Mouse (Mus musculus) adrenal gland, adult 18-20 months (tissue): ENCODE data around the gene Zfp747. TPM values are rescaled to one million over a fixed set of nuclear protein-coding genes. Genes with fewer than 3 reads are reported as not detected.
"Not testable (repeated sequence)": the region's sequence is repeated elsewhere in the genome, so short reads cannot be mapped to it uniquely, and the experiment has no call there.

Source experiments
- DNase-seq, 2 experiments: peaks; one replicate each; pipeline ENCODE4 v3.0.0; 2021 to 2022; ENCODE audit warnings: low spot score in 2 of 2
- long read RNA-seq, 2 experiments: library from polyadenylated mRNA; stranded (forward); transcript quantifications; one replicate each; pipeline ENCODE4 v2.0.0; 2021
- total RNA-seq, 2 experiments: library from RNA; stranded (reverse); gene quantifications; 1 replicate in 1 of 2; 2 replicates in 1 of 2; pipeline ENCODE4 v1.2.3; 2021

Gene Zfp747
- 10 to 100 TPM; 10.4 to 13.0 TPM for total RNA-seq
- long read RNA-seq, experiment 1, transcript Zfp747-201 (3 exons, 2,684 nt): major isoform, 5 of 5 reads
- long read RNA-seq, experiment 1, partial matches to known transcripts: 0 of 5 reads
- long read RNA-seq, experiment 1, other reads (novel, unspliced or antisense): 0 of 5 reads
- long read RNA-seq, experiment 2, transcript Zfp747-201 (3 exons, 2,684 nt): major isoform, 12 of 14 reads
- long read RNA-seq, experiment 2, partial matches to known transcripts: 0 of 14 reads
- long read RNA-seq, experiment 2, other reads (novel, unspliced or antisense): 2 of 14 reads

DNA sequence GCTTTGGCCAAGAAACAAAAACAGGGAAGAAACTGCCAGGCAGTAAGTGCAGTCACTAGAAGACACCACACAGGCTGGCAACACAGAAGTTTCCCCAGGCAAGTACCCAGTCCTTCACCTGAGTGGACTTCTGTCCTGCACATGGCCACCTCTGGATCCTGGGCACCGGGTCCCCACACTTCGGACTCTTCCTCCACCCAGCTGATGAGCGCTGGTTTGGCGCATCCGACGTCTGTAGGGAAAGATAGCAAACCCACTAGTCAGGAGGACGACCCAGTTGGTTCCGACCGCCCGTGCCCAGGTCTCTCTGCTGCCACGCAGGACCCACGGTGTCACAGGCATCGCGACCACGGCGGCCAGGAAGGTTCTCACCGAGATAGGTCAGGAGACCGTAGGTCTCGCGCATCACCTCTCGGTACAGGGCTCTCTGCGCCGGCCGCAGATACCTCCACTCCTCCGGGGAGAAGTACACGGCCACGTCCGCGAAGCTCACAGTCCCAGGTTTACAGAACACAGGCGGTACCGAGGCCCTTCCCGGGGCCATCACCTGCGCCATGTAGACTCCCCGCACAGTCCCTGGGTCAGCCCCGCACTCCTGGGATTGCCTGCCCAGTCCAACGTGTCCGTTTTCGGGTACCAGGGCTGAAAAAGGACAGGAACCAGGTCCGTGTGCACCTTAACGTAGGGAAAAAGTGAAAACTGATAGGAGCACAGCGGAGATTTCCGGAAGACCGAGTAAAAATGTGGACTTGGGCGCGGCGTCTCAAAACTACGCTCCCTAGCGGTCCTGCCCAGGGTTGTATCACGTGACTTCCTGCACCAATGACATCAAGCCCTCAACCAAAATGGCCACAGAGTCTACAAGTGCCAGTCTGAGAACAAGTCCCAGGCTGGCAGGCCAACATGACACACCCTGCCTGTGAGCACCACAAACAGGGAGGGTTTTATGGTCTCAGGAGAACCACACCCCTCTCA, at the start of gene Zfp747:
TSS of gene Zfp747 (minus strand) at position 780 of the 975 bp plus-strand sequence.
- peak; percentile 88 to 89 for DNase-seq

DNA sequence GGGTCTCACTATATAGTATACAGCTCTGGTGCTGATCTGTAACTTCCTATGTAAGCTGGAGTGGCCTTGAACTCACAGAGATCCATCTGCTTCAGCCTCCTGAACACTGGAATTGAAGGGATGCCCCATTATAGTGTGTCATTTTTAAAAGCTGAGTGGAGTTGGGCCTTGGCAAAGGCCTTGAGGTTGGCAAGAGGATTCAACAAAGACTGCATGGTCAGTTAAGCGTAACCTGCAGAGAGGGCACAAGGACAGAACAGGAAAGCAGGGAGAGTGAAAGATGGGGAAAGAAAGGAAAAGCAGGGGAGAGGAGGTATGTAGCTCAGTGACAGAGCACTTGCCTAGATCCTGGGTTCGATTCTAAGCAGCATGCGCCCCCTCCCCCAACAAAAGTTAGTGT, 49.4 kb upstream of the Zfp747 start:
- DNase-seq: no peak

GRCm38 (mm10) chr7:127422247-127422646, 46.4 kb upstream of the Zfp747 start:
- DNase-seq: peak in 1 of 2 experiments; percentile 12

DNA sequence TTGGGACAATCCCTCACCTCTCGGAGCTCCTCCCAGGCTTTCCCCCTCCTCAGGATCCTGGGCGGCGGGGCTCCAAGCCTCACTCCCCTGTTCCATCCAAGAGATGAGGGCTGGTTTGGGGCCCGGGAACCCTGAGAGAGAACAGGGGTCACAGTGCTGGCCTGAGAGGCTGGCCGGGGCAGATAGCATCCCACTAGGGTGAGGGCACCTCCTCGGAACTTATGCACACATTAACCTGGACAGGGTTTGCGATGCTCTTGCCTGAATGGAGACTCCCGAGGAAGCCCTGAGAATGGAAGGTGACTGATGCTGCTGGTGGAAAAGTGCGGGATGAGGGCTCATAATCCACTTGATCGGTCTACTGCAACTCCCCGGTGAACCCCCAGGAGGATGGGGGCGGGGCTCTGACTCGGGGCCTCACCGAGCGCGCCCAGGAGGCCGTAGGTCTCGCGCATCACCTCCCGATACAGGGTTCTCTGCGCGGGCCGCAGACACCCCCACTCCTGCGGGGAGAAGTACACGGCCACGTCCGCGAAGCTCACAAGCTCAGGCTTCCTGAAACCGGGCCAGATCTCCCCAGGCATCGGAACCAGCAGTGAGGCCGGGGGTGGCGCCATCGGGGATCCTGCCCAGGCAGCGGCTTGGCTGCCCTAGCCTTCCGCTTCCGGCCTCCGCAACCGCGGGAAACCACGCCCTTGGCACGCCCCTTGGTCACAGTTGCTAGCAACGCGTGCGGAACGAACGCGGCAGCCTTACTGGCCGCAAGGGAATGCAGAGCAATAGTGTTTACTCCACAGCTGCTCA, 45.7 kb upstream of the Zfp747 start, which contains the start of gene Zfp688:
TSS of gene Zfp688 (minus strand) at position 681 of the 804 bp plus-strand sequence.
- peak; percentile 96 to 97 for DNase-seq

GRCm38 (mm10) chr7:127411418-127411817, 35.6 kb upstream of the Zfp747 start:
- DNase-seq: no peak

DNA sequence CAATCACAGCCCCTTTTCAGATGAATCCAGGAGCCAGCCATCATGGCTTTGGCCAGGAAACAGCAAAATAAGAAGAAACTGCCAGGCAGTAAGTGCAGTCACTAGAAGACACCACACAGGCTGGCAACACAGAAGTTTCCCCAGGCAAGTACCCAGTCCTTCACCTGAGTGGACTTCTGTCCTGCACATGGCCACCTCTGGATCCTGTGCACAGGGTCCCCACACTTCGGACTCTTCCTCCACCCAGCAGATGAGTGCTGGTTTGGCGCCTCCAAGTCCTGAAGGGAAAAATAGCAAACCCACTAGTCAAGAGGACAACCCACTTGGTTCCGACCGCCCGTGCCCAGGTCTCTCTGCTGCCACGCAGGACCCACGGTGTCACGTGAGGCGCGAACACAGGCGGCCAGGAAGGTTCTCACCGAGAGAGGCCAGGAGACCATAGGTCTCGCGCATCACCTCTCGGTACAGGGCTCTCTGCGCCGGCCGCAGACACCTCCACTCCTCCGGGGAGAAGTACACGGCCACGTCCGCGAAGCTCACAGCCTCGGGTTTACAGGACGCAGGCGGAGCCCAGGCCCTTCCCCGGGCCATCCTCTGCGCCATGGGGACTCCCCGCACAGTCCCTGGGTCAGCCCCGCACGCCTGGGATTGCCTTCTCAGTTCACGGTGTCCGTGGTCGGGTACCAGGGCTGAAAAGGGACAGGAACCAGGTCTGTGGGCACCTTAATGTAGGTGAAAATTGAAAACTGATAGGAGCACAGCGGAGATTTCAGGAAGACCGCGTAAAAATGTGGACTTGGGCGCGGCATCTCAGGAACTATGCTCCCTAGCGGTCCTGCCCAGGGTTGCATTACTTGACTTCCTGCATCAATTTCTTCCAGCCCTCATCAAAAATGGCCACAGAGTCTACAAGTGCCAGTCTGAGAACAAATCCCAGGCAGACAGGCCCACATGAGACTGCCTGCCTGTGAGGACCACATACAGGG, 30.4 kb upstream of the Zfp747 start, which contains the start of gene Zfp764:
TSS of gene Zfp764 (minus strand) at position 821 of the 986 bp plus-strand sequence.
- DNase-seq: peak; percentile 81 to 83

GRCm38 (mm10) chr7:127404101-127404500, 28.3 kb upstream of the Zfp747 start:
- DNase-seq: not testable (repeated sequence)

DNA sequence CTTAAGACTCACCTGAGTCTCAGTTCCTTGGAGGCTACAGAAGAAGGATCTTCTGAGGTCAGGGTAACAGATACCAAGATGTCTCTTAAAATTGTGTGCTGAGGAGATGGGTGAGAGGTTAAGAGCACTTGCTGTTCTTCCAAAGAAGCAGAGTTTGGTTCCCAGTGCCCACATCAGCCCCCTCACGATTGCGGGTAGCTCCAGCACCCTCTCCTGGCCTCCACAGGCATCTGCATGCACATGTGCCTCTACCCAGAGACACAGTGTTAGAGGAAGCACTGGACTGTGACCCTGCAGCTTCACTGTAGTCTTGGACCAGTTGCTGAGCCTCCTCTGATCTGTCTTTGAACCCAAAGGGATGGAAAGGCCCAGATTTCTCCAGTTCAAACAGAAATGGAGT, 27.1 kb upstream of the Zfp747 start:
- DNase-seq: no peak

DNA sequence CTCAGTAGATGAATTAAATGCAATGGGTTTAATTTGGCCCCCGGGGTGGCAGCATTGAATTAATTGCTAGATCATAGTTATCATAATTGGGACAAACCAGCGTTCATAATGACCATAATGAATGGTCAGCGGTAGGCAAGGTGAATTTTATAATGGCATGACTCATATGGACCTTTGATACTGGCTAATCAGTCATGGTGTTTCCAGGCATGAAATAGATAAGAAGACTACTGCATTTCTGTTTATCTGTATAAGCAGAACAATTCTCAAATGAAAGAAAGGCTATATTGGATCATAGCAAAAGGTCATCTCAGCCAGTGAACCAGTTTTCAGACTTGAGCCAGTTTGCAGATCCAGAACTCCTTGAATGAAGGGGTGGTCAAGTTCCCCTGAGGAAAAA, 24.5 kb upstream of the Zfp747 start:
- no peak for DNase-seq

GRCm38 (mm10) chr7:127393944-127394333, 18.1 kb upstream of the Zfp747 start:
- no peak for DNase-seq

GRCm38 (mm10) chr7:127393157-127393943, 17.5 kb upstream of the Zfp747 start, which contains the start of gene E430018J23Rik:
TSS of gene E430018J23Rik (minus strand) at chr7:127393629.
- peak; percentile 90 to 94 for DNase-seq

GRCm38 (mm10) chr7:127392251-127392824, 16.5 kb upstream of the Zfp747 start:
- no peak for DNase-seq

- DNase-seq: no peak
Measured at GRCm38 (mm10) chr7:127391538-127391937, 15.7 kb upstream of the Zfp747 start.

GRCm38 (mm10) chr7:127390306-127390705, 14.5 kb upstream of the Zfp747 start:
- no peak for DNase-seq

- not testable (repeated sequence) for DNase-seq
Measured at GRCm38 (mm10) chr7:127388201-127388600, 12.4 kb upstream of the Zfp747 start.

GRCm38 (mm10) chr7:127386641-127387392, 11.0 kb upstream of the Zfp747 start, which contains the start of gene 9130019O22Rik:
TSS of gene 9130019O22Rik (minus strand) at chr7:127387166.
- peak; percentile 84 to 87 for DNase-seq

- DNase-seq: not testable (repeated sequence)
Measured at GRCm38 (mm10) chr7:127385560-127385959, 9.7 kb upstream of the Zfp747 start.
